Mouse (Mus musculus) kidney, adult 2 months (tissue): ENCODE results near the gene Tmem233.

ENCODE experiments used
- CTCF ChIP-seq: fragments of 200-500 bp; conservative IDR thresholded peaks from 2 replicates; pipeline ENCODE4 v1.5.1; 2011; ENCODE audit warnings: low read depth, mild to moderate bottlenecking, control low read depth, low read length, moderate library complexity, mixed read lengths; ENCODE audit not compliant: insufficient read depth, insufficient read length
- POLR2A ChIP-seq: fragments of 200-500 bp; IDR thresholded peaks from one replicate; pipeline ENCODE4 v1.6.1; 2011; ENCODE audit warnings: low read depth, low read length, control low read depth

- TF ChIP-seq CTCF (no peak), POLR2A (no peak)
These were observed 40.8 kb downstream of the Tmem233 start for GRCm38 (mm10) chr5:116042241-116042640.
